Mouse (Mus musculus): ENCODE results near the gene Olfr1412.

- no peak for TF ChIP-seq CTCF (IDR thresholded peaks at IDR 0.05; ENCODE audit: low read depth)
- no peak for TF ChIP-seq EP300 (IDR thresholded peaks at IDR 0.05; ENCODE audit: low read depth)
Observed at GRCm38 (mm10) chr1:92618360-92618759, 32.8 kb downstream of the Olfr1412 start.

All from liver, embryonic 14.5 days (tissue).